21 mouse cellular contexts compared by ENCODE assay signal in the genomic region with DNA sequence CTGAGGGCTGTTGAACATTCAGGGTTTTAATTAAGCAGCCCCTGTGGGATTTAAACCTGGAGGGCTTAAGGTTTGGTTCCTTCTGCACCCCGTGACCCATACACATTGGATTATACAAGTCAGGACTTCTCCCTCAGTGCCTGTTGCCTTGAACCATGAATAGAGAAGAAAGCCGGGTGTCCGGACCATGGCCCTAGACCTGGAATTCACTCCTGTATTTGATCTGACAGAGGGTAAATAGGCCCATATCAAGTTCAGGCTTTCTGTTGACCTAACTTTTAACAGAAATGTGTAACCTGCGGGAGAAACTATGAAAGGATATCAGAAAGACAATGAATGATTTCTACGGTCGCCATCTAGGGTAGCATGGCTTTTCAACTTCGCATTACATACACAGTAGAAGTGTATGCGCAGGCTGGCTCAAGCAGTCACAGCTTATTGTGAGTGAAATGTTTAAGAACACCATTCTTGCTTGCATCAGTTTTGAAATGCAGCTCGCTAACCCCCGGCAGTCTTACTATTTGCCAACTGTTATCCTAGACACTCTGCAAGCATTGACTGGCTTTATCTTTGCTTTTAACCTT.
"Had no signal": no experiment of that assay in that cellular context is flagged by ENCODE, and none has a peak within 500 bp of the region (broad histone marks: within the 10 kb centered on the region; RNA-seq: fewer than 3 reads in every experiment).

No protein-coding gene starts in this region.

- H3K9ac ChIP-seq: liver, embryonic 12.5 days; liver, embryonic 14.5 days; lung, embryonic 15.5 days; midbrain, embryonic 12.5 days; neural tube, embryonic 13.5 days; neural tube, embryonic 15.5 days had no signal

- H3K27ac ChIP-seq: liver, embryonic 12.5 days; liver, embryonic 14.5 days; lung, embryonic 15.5 days; midbrain, embryonic 10.5 days; midbrain, embryonic 12.5 days; neural tube, embryonic 13.5 days; neural tube, embryonic 15.5 days had no signal

- H3K4me3 ChIP-seq: liver, embryonic 12.5 days; lung, embryonic 15.5 days; midbrain, embryonic 10.5 days; midbrain, embryonic 12.5 days; myocyte; neural tube, embryonic 13.5 days; neural tube, embryonic 15.5 days had no signal

- H3K36me3 ChIP-seq: liver, embryonic 12.5 days; lung, embryonic 15.5 days; midbrain, embryonic 10.5 days; midbrain, embryonic 12.5 days; neural tube, embryonic 13.5 days; neural tube, embryonic 15.5 days had no signal

- H3K4me1 ChIP-seq: liver, embryonic 12.5 days; midbrain, embryonic 12.5 days; neural tube, embryonic 15.5 days had no signal

- ATAC-seq: liver, embryonic 12.5 days; lung, postnatal 0 days; midbrain, embryonic 16.5 days had no signal

- H3K27me3 ChIP-seq: liver, embryonic 12.5 days; lung, embryonic 15.5 days; midbrain, embryonic 12.5 days; neural tube, embryonic 13.5 days; neural tube, embryonic 15.5 days had no signal

- DNase-seq: lung, adult 18-20 months; lung, postnatal 14 days; lung, postnatal 36 days; midbrain, embryonic 14.5 days; retina, postnatal 1 day; right cerebral cortex, postnatal 25 days; right cerebral cortex, postnatal 4 days; spleen, adult 18-20 months; thymus, adult 18-20 months; thymus, postnatal 14 days; thymus, postnatal 36 days had no signal

- H3K4me2 ChIP-seq: liver, embryonic 12.5 days; lung, embryonic 15.5 days; midbrain, embryonic 12.5 days; neural tube, embryonic 13.5 days; neural tube, embryonic 15.5 days had no signal

- H3K9me3 ChIP-seq: liver, embryonic 12.5 days; lung, embryonic 15.5 days; midbrain, embryonic 10.5 days; midbrain, embryonic 12.5 days; neural tube, embryonic 13.5 days; neural tube, embryonic 15.5 days had no signal
